Mouse (Mus musculus) lung, postnatal 14 days (tissue): ENCODE measurements around the gene Bola2.

Experiments used
- DNase-seq: peaks from one replicate; pipeline ENCODE4 v3.0.0; 2021

The Bola2 gene

GRCm38 (mm10) chr7:126690737-126691136, 4.5 kb upstream of the Bola2 start:
- DNase-seq, result no peak

- DNase-seq, result no peak
Measured at GRCm38 (mm10) chr7:126691676-126692075, 3.5 kb upstream of the Bola2 start.

GRCm38 (mm10) chr7:126692426-126692825, 2.8 kb upstream of the Bola2 start:
- DNase-seq, result no peak

- peak; percentile 93 for DNase-seq
Measured at GRCm38 (mm10) chr7:126693256-126693655, 1.9 kb upstream of the Bola2 start.

GRCm38 (mm10) chr7:126693781-126694180, 1.4 kb upstream of the Bola2 start:
- DNase-seq, result no peak

GRCm38 (mm10) chr7:126694441-126695051, 655 bp upstream of the Bola2 start:
- DNase-seq, result no peak

- peak; percentile 94 for DNase-seq
Measured at GRCm38 (mm10) chr7:126695631-126696207, 518 bp downstream of the Bola2 start, which contains the start of gene Slx1b. Gene Slx1b, minus strand, starts transcription at chr7:126695784.

- DNase-seq, result no peak
Measured at GRCm38 (mm10) chr7:126696303-126696702, 1.1 kb downstream of the Bola2 start.

GRCm38 (mm10) chr7:126696886-126697285, 1.7 kb downstream of the Bola2 start:
- no peak for DNase-seq

GRCm38 (mm10) chr7:126697838-126698237, 2.6 kb downstream of the Bola2 start:
- no peak for DNase-seq

- DNase-seq, result no peak
Measured at GRCm38 (mm10) chr7:126700063-126701015, 5.1 kb downstream of the Bola2 start.

GRCm38 (mm10) chr7:126701070-126701469, 5.9 kb downstream of the Bola2 start:
- peak; percentile 94 for DNase-seq

GRCm38 (mm10) chr7:126701559-126702357, 6.6 kb downstream of the Bola2 start:
- no peak for DNase-seq

- no peak for DNase-seq
Measured at GRCm38 (mm10) chr7:126702358-126702757, 7.2 kb downstream of the Bola2 start.

GRCm38 (mm10) chr7:126702861-126703756, 7.9 kb downstream of the Bola2 start:
- DNase-seq, result no peak

- no peak for DNase-seq
Measured at GRCm38 (mm10) chr7:126703757-126704077, 8.5 kb downstream of the Bola2 start.

GRCm38 (mm10) chr7:126704121-126704980, 9.2 kb downstream of the Bola2 start:
- peak; percentile 77 for DNase-seq

GRCm38 (mm10) chr7:126707442-126708174, 12.4 kb downstream of the Bola2 start, which contains the start of gene Coro1a:
Gene Coro1a, minus strand, starts transcription at chr7:126707787.
- DNase-seq, result no peak

- DNase-seq, result no peak
Measured at GRCm38 (mm10) chr7:126708175-126708952, 13.2 kb downstream of the Bola2 start.
